Mouse (Mus musculus) layer of hippocampus, adult 2 months (tissue): ENCODE measurements at regions not wholly inside any gene's neighbourhood (a gene's known extent, or its start where the extent isn't known, plus 50 kb on each side); places are given as distances from the start of the nearest gene placed in this dataset.
"Not testable (repeated sequence)": the region's sequence is repeated elsewhere in the genome, so short reads cannot be mapped to it uniquely, and the experiment has no call there.

Source experiments
- DNase-seq, 2 experiments: peaks; one replicate each; pipeline ENCODE4 v3.0.0; 2022; ENCODE audit warnings: low spot score in 2 of 2
- H3K27ac ChIP-seq: fragments of 200-600 bp; 2 replicates; pipeline ENCODE4 v1.8.1; 2022
- H3K4me3 ChIP-seq: fragments of 200-600 bp; 2 replicates; pipeline ENCODE4 v1.8.1; 2022; ENCODE audit warnings: mild to moderate bottlenecking
- CTCF ChIP-seq: fragments of 200-600 bp; conservative IDR thresholded peaks from 2 replicates; pipeline ENCODE4 v1.8.1; 2022; ENCODE audit warnings: antibody characterized with exemption, mild to moderate bottlenecking, moderate library complexity

GRCm38 (mm10) chr10:54858075-54858474 is 781.7 kb upstream of the Man1a start:
- DNase-seq: no peak
- H3K4me3 ChIP-seq: no peak overlapping the region
- H3K27ac ChIP-seq: no peak overlapping the region
- no peak for TF ChIP-seq CTCF

GRCm38 (mm10) chr10:54841591-54841990 is 765.2 kb upstream of the Man1a start:
- TF ChIP-seq CTCF: peak; percentile 39
- Histone ChIP-seq H3K4me3 (no peak overlapping the region), H3K27ac (peak overlapping the region; percentile 62; the same call in 1 of the 2 replicates)
- peak; percentile 46 to 65 for DNase-seq

GRCm38 (mm10) chr10:54839008-54839407 is 762.6 kb upstream of the Man1a start:
- no peak for TF ChIP-seq CTCF
- Histone ChIP-seq H3K27ac (no peak overlapping the region), H3K4me3 (no peak overlapping the region)
- DNase-seq: no peak

- H3K4me3 ChIP-seq: no peak overlapping the region
- H3K27ac ChIP-seq: no peak overlapping the region
- DNase-seq: no peak
- no peak for TF ChIP-seq CTCF
These were observed 738.3 kb upstream of the Man1a start for GRCm38 (mm10) chr10:54814604-54815122.

GRCm38 (mm10) chr10:54799478-54800196 is 723.2 kb upstream of the Man1a start:
- no peak for TF ChIP-seq CTCF
- H3K4me3 ChIP-seq: no peak overlapping the region
- H3K27ac ChIP-seq: no peak overlapping the region; the same call in 1 of the 2 replicates
- no peak for DNase-seq

GRCm38 (mm10) chr10:54797306-54797705 is 720.9 kb upstream of the Man1a start:
- peak in 1 of 2 experiments; percentile 51 for DNase-seq
- peak overlapping the region; percentile 51; the same call in 1 of the 2 replicates for H3K27ac ChIP-seq
- no peak overlapping the region for H3K4me3 ChIP-seq
- no peak for TF ChIP-seq CTCF

GRCm38 (mm10) chr10:54761084-54761483 is 684.7 kb upstream of the Man1a start:
- no peak overlapping the region for H3K4me3 ChIP-seq
- TF ChIP-seq CTCF: no peak
- no peak overlapping the region for H3K27ac ChIP-seq
- no peak for DNase-seq

- TF ChIP-seq CTCF: no peak
- Histone ChIP-seq H3K27ac (no peak overlapping the region), H3K4me3 (no peak overlapping the region)
- peak; percentile 30 to 46 for DNase-seq
These were observed 672.8 kb upstream of the Man1a start for GRCm38 (mm10) chr10:54749239-54749638.

GRCm38 (mm10) chr10:54737108-54737507 is 660.7 kb upstream of the Man1a start:
- TF ChIP-seq CTCF: no peak
- H3K4me3 ChIP-seq: no peak overlapping the region
- no peak for DNase-seq
- H3K27ac ChIP-seq: no peak overlapping the region

GRCm38 (mm10) chr10:54712684-54713083 is 636.3 kb upstream of the Man1a start:
- no peak overlapping the region for H3K27ac ChIP-seq
- no peak for DNase-seq
- TF ChIP-seq CTCF: no peak
- H3K4me3 ChIP-seq: no peak overlapping the region

- not testable (repeated sequence) for DNase-seq, H3K4me3 ChIP-seq, H3K27ac ChIP-seq
These were observed 591.4 kb upstream of the Man1a start for GRCm38 (mm10) chr10:54667791-54668190.
